Mouse (Mus musculus) olfactory bulb, adult 2 months (tissue): Measurements from ENCODE around the gene Atp8a1.

Source experiments
- CTCF ChIP-seq: fragments of 200-500 bp; IDR thresholded peaks from 2 replicates; pipeline ENCODE4 v1.5.1; 2012; ENCODE audit warnings: low read depth, mild to moderate bottlenecking, low read length, moderate library complexity; ENCODE audit not compliant: insufficient read depth
- POLR2A ChIP-seq: fragments of 200-500 bp; IDR thresholded peaks from 2 replicates; pipeline ENCODE4 v1.6.1; 2012; ENCODE audit warnings: mild to moderate bottlenecking, low read depth, low read length, moderate library complexity; ENCODE audit not compliant: insufficient read depth

- TF ChIP-seq POLR2A (no peak), CTCF (no peak)
Measured at GRCm38 (mm10) chr5:67798348-67798747, 48.9 kb downstream of the Atp8a1 start.
